Mouse (Mus musculus) gastrocnemius, adult 2 months (tissue): ENCODE measurements at regions not wholly inside any gene's neighbourhood (a gene's known extent, or its start where the extent isn't known, plus 50 kb on each side); places are given as distances from the start of the nearest gene placed in this dataset.

Experiments
- DNase-seq: peaks from one replicate; pipeline ENCODE4 v3.0.0; 2022
- H3K27ac ChIP-seq: fragments of 200-600 bp; 2 replicates; pipeline ENCODE4 v1.8.1; 2022; ENCODE audit warnings: mild to moderate bottlenecking
- H3K4me3 ChIP-seq: fragments of 200-600 bp; 2 replicates; pipeline ENCODE4 v1.8.1; 2022; ENCODE audit warnings: mild to moderate bottlenecking, moderate library complexity
- CTCF ChIP-seq: fragments of 200-600 bp; IDR thresholded peaks from 2 replicates; pipeline ENCODE4 v1.8.1; 2022; ENCODE audit warnings: antibody characterized with exemption, mild to moderate bottlenecking, moderate library complexity
- intact Hi-C: fragments of 180-260 bp; cut with DNase I; formaldehyde crosslinking; loops from one replicate; pipeline ENCODE4 v1.15.1; 2025

DNA sequence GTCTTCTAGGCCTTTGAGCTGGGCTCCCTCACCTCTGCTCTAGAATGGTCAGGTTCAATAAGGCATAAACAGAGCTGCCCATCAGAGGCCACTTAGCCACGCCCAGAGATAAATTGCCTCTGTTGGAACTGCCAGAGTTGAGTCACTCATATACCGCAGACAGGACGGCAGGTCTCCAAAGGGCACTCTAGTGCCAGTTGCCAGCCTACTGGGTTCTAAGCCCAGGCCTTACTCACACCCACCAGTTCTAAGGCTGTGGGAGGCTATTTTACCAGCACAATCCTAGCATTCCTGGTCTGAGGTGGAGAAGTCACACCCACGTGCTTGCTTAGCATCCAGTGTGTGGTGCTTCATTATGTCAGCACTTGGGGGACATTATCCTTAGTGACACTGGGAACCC lies 50.6 kb upstream of the Pim1 start:
- intact Hi-C loops = no loop called here
- TF ChIP-seq CTCF = no peak
- no peak overlapping the region for H3K4me3 ChIP-seq
- no peak for DNase-seq
- H3K27ac ChIP-seq = peak overlapping the region; percentile 87; the same call in 1 of the 2 replicates

DNA sequence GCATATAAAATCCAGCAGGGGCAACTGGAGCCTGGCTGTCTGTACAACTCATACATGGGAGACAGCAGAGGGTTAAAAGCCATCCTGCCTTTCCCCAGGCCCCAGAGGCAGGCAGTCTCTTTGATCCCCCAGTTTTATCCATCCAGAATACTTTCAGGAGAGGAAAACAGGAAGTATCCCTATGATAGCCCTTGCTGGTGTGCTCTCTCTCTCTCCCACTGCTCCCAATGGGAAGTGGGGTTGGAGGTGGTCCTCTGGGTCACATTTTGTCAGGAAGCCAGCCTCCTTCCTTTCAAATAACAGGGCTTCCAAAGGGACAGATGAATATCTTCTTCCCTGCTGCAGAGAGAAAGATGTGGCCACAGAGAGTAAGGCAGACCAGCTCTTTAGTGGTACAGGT lies 50.1 kb upstream of the Pim1 start:
- H3K27ac ChIP-seq = no peak overlapping the region; the same call in 1 of the 2 replicates
- intact Hi-C loops = no loop called here

More for the DNA sequence above, 50.1 kb upstream of the Pim1 start:
- no peak for TF ChIP-seq CTCF
- H3K4me3 ChIP-seq = no peak overlapping the region
- DNase-seq = no peak
